ENCODE assay signal across 19 mouse cellular contexts in genomic region chr12:36189610-36190009, GRCm38 (mm10). TPM values are rescaled to one million over a fixed set of nuclear protein-coding genes. Genes with fewer than 3 reads are reported as not detected.
DNase-seq lines count a peak whose midpoint lies in the region; TF ChIP-seq lines count a peak whose summit lies in the region.
"Had no signal": no experiment of that assay in that cellular context is flagged by ENCODE, and none has a peak within 500 bp of the region (broad histone marks: within the 10 kb centered on the region; RNA-seq: fewer than 3 reads in every experiment).

No protein-coding gene starts in this region.

- no peaks in the 10 kb centered on the region for H3K4me1 ChIP-seq in kidney, adult 2 months (ENCODE audit: control insufficient read depth, insufficient read depth, low read length)
- H3K4me1 ChIP-seq: embryonic facial prominence, embryonic 13.5 days; embryonic facial prominence, embryonic 15.5 days; forebrain, embryonic 10.5 days; forebrain, embryonic 12.5 days had no signal

- H3K4me3 ChIP-seq in kidney, adult 2 months (ENCODE audit: insufficient read depth, low read depth, low read length): no peak overlapping the region
- H3K4me3 ChIP-seq: embryonic facial prominence, embryonic 13.5 days; embryonic facial prominence, embryonic 15.5 days; erythroblast, embryonic 14.5 days; forebrain, embryonic 10.5 days; forebrain, embryonic 12.5 days had no signal

- H3K27me3 ChIP-seq in kidney, adult 2 months (replicated peaks; ENCODE audit: control insufficient read depth, insufficient read depth, low read length): no peaks in the 10 kb centered on the region
- H3K27me3 ChIP-seq: embryonic facial prominence, embryonic 13.5 days; embryonic facial prominence, embryonic 15.5 days; forebrain, embryonic 12.5 days had no signal

- no peak overlapping the region for H3K27ac ChIP-seq in kidney, adult 2 months (ENCODE audit: insufficient read depth, low read depth, low read length)
- H3K27ac ChIP-seq: embryonic facial prominence, embryonic 13.5 days; embryonic facial prominence, embryonic 15.5 days; forebrain, embryonic 10.5 days; forebrain, embryonic 12.5 days had no signal

- TF ChIP-seq CTCF in kidney, adult 2 months (conservative IDR thresholded peaks at IDR 0.05; ENCODE audit: insufficient read depth, insufficient read length, low read depth, low read length): no peak

- 79% methylated on average over 3 of the region's 3 CpGs for WGBS in kidney, adult 2 months

- TF ChIP-seq POLR2A in kidney, adult 2 months (IDR thresholded peaks at IDR 0.05; ENCODE audit: low read depth, low read length): no peak

- peak; percentile 4 to 33 for DNase-seq in adrenal gland, postnatal 36 days
- DNase-seq in adrenal gland, postnatal 25 days: no peak
- peak; percentile 57 for DNase-seq in kidney, postnatal 10 days
- no peak for DNase-seq in kidney, adult 11 months
- peak; percentile 20 to 24 for DNase-seq in kidney, postnatal 36 days
- no peak for DNase-seq in kidney, adult 2 months
- DNase-seq: adrenal gland, adult 8-10 months; cerebellum, adult 11 months; cerebellum, adult 18-20 months; cerebellum, adult 8-10 months; cerebellum, adult 9-11 months; cerebellum, postnatal 14 days; cerebellum, postnatal 36 days; embryo, embryonic 11 days had no signal

- peaks cover 4% of the 10 kb centered on the region; the same call in 1 of the 2 replicates for H3K36me3 ChIP-seq in kidney, adult 2 months (ENCODE audit: control insufficient read depth, insufficient read depth, low read length)

RNA-seq across cellular contexts. Expression of gene Bzw2, which starts 31.7 kb away (rescaled TPM):
- 10 to 100 TPM; 19.0 to 28.3 TPM for total RNA-seq in adrenal gland, postnatal 36 days (2021)
- total RNA-seq in adrenal gland, postnatal 25 days (2021): 23.9 and 27.7 TPM in 2 replicates
- 9.6 and 10.1 TPM in 2 replicates for polyA plus RNA-seq in kidney, adult 2 months (2012; rRNA removed)

RNA-seq across cellular contexts. Expression of gene Ankmy2, which starts 32.7 kb away (rescaled TPM):
- 10 to 100 TPM; 27.9 to 43.6 TPM for total RNA-seq in adrenal gland, postnatal 36 days (2021)
- 33.2 and 50.7 TPM in 2 replicates for total RNA-seq in adrenal gland, postnatal 25 days (2021)
- 13.5 and 16.9 TPM in 2 replicates for polyA plus RNA-seq in kidney, adult 2 months (2012; rRNA removed)

Comparison
In these comparisons a context has a peak if more than half of its experiments do, and no peak if none do; other contexts are left out.
1. DNase-seq: peak in adrenal gland, postnatal 36 days (2 of 2), kidney, postnatal 10 days (single experiment) and kidney, postnatal 36 days (2 of 2); none in adrenal gland, postnatal 25 days (single experiment), kidney, adult 11 months (single experiment) and kidney, adult 2 months (single experiment).